Mouse (Mus musculus) ES-E14 (cell line): ENCODE data around the gene Tmem132a.

Source experiments
- CHD2 ChIP-seq: IDR thresholded peaks from 2 replicates; pipeline ENCODE4 v1.6.1; 2014; ENCODE audit warnings: mild to moderate bottlenecking, low read depth, low read length, inconsistent platforms
- HCFC1 ChIP-seq: IDR thresholded peaks from 2 replicates; pipeline ENCODE4 v1.6.1; 2012; ENCODE audit warnings: low read length, inconsistent platforms, borderline replicate concordance; ENCODE audit not compliant: insufficient read depth
- MAFK ChIP-seq: IDR thresholded peaks from 2 replicates; pipeline ENCODE4 v1.6.1; 2014; ENCODE audit warnings: mild to moderate bottlenecking, low read depth, low read length, inconsistent platforms; ENCODE audit not compliant: insufficient read depth
- ZC3H11A ChIP-seq: IDR thresholded peaks from 2 replicates; pipeline ENCODE4 v1.6.1; 2012; ENCODE audit warnings: low read depth, mild to moderate bottlenecking, inconsistent platforms, low read length, borderline replicate concordance
- ZNF384 ChIP-seq: IDR thresholded peaks from 2 replicates; pipeline ENCODE4 v1.6.1; 2012; ENCODE audit warnings: low read depth, low read length, inconsistent platforms

DNA sequence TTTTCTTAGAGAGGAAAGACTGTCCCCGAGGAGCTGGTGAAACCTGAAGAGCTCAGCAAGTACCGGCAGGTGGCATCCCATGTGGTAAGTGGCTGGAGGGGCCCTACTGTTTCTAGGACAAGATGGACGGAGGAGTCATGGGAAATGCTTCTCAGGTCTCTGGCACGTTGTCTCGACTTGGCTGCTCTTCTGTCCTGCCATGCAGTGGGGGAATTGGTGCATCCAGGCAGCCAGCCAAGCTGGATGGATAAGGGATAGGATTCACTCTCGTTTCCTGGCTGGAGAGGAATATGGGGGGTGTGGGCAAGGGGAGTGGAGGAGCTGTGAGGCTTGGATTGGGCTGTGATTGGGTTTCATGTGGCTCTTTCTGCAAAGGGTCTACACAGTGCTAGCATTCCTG, 30.6 kb upstream of the Tmem132a start:
- TF ChIP-seq MAFK (no peak), CHD2 (no peak), ZC3H11A (no peak), HCFC1 (no peak), ZNF384 (no peak)
